Comparison of ENCODE assay signal across 10 mouse cellular contexts in the genomic region with DNA sequence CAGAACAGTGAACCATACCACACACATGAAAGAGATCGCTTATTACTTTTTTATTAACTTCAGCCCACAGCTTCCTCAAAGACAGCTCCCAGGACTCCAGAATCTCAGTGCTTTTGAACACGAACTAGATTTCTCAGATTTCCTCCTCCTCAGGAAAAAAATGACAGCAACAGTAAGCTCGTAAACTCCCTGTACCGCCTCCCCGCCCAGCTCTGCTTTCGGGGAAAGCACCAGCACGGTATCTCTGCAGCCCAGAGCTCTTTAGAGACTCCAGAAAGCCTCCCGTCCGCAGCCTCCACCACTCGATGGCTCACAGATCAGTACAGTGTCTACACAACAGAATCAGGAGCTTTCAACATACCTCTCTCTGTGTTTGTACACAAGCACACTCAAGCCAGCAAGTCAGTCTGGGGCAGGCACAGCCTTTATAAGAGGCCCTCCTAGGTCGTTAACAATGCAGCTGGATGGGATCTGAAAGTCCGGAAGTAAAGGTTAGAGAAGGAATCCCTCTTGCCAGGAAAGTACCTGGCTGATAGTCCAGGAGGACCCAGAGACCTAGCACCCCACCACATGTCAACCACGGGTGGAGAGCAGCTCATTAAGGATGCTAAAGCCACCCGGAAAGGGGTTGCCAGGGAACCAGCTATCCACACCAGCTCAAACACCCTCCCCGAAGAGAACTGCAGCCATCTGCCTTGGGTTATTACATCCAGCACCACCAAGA.
A peak's percentile ranks its signal among the peaks of the same experiment; 100 is the strongest.
DNase-seq lines count a peak whose midpoint lies in the region; ATAC-seq and TF ChIP-seq lines count a peak whose summit lies in the region.
"Had no signal": no experiment of that assay in that cellular context is flagged by ENCODE, and none has a peak within 500 bp of the region (broad histone marks: within the 10 kb centered on the region; RNA-seq: fewer than 3 reads in every experiment).

No protein-coding gene starts in this region.

- H3K9me3 ChIP-seq in midbrain, embryonic 15.5 days: no peaks in the 10 kb centered on the region
- H3K9me3 ChIP-seq in midbrain, postnatal 0 days (ENCODE audit: low read length): 0 out of 2 replicates have a peak, but pooled peaks cover 4% of the 10 kb centered on the region
- no peaks in the 10 kb centered on the region for H3K9me3 ChIP-seq in neural tube, embryonic 15.5 days (replicated peaks)
- H3K9me3 ChIP-seq in forebrain, embryonic 10.5 days: peaks cover 4% of the 10 kb centered on the region; the same call in 1 of the 2 replicates

- TF ChIP-seq CTCF in midbrain, postnatal 0 days (IDR thresholded peaks at IDR 0.05): no peak

- no peaks in the 10 kb centered on the region for H3K27me3 ChIP-seq in midbrain, embryonic 15.5 days (replicated peaks)
- H3K27me3 ChIP-seq in midbrain, postnatal 0 days (ENCODE audit: insufficient read depth, low read length): no peaks in the 10 kb centered on the region
- no peaks in the 10 kb centered on the region for H3K27me3 ChIP-seq in neural tube, embryonic 15.5 days (replicated peaks)
- H3K27me3 ChIP-seq in forebrain, embryonic 10.5 days (ENCODE audit: poor library complexity, severe bottlenecking): no peaks in the 10 kb centered on the region

- no peak for ATAC-seq in midbrain, embryonic 15.5 days (replicated peaks)
- no peak for ATAC-seq in midbrain, postnatal 0 days (ENCODE audit: low FRiP score)
- peak; percentile 38 for ATAC-seq in inflammation-experienced regulatory T-cells, adult 6 months
- ATAC-seq in neural tube, embryonic 15.5 days (ENCODE audit: low FRiP score): no peak

- WGBS in midbrain, embryonic 15.5 days: 65% methylated on average over 15 of the region's 15 CpGs
- WGBS in midbrain, postnatal 0 days: 59% methylated on average over 15 of the region's 15 CpGs
- 41% methylated on average over 15 of the region's 15 CpGs for WGBS in neural tube, embryonic 15.5 days
- 78% methylated on average over 15 of the region's 15 CpGs for WGBS in forebrain, embryonic 10.5 days

- peak; percentile 92 for DNase-seq in heart, adult 11 months
- no peak for DNase-seq in heart, adult 9 months (ENCODE audit: low spot score in 2 of 2)
- no peak for DNase-seq in midbrain, postnatal 0 days (ENCODE audit: low spot score)
- DNase-seq in forebrain, embryonic 10.5 days (ENCODE audit: extremely low spot score, low spot score): no peak
- no peak for DNase-seq in layer of hippocampus, postnatal 14 days (ENCODE audit: low spot score in 2 of 2)
- DNase-seq: cerebellum, adult 11-12 months had no signal

- peak overlapping the region; percentile 4; the same call in 1 of the 2 replicates for H3K27ac ChIP-seq in midbrain, embryonic 15.5 days
- H3K27ac ChIP-seq in midbrain, postnatal 0 days (ENCODE audit: low read depth, low read length): no peak overlapping the region
- H3K27ac ChIP-seq in neural tube, embryonic 15.5 days (replicated peaks): peak overlapping the region; percentile 67
- H3K27ac ChIP-seq in forebrain, embryonic 10.5 days: no peak overlapping the region

- H3K4me1 ChIP-seq in midbrain, embryonic 15.5 days: peaks cover 6% of the 10 kb centered on the region; the same call in 1 of the 2 replicates
- no peaks in the 10 kb centered on the region; the same call in none of the 2 replicates for H3K4me1 ChIP-seq in midbrain, postnatal 0 days (ENCODE audit: insufficient read depth, low read length)
- H3K4me1 ChIP-seq in neural tube, embryonic 15.5 days: peaks cover 33% of the 10 kb centered on the region
- H3K4me1 ChIP-seq in forebrain, embryonic 10.5 days: peaks cover 39% of the 10 kb centered on the region

- H3K4me2 ChIP-seq in midbrain, embryonic 15.5 days: no peak overlapping the region
- no peak overlapping the region for H3K4me2 ChIP-seq in midbrain, postnatal 0 days (ENCODE audit: low read depth, low read length, poor library complexity, severe bottlenecking)
- no peak overlapping the region for H3K4me2 ChIP-seq in neural tube, embryonic 15.5 days

- H3K9ac ChIP-seq in midbrain, embryonic 15.5 days: no peak overlapping the region
- no peak overlapping the region; the same call in 1 of the 2 replicates for H3K9ac ChIP-seq in midbrain, postnatal 0 days (replicated peaks; ENCODE audit: low read length, poor library complexity, severe bottlenecking)
- no peak overlapping the region for H3K9ac ChIP-seq in neural tube, embryonic 15.5 days (replicated peaks)

- no peak overlapping the region for H3K4me3 ChIP-seq in midbrain, embryonic 15.5 days
- no peak overlapping the region for H3K4me3 ChIP-seq in midbrain, postnatal 0 days (ENCODE audit: low read depth, low read length)
- no peak overlapping the region for H3K4me3 ChIP-seq in neural tube, embryonic 15.5 days (replicated peaks)
- H3K4me3 ChIP-seq in forebrain, embryonic 10.5 days: no peak overlapping the region
- H3K4me3 ChIP-seq: myocyte had no signal

- no peaks in the 10 kb centered on the region for H3K36me3 ChIP-seq in midbrain, embryonic 15.5 days (replicated peaks)
- H3K36me3 ChIP-seq in midbrain, postnatal 0 days (ENCODE audit: insufficient read depth, low read length): no peaks in the 10 kb centered on the region
- no peaks in the 10 kb centered on the region for H3K36me3 ChIP-seq in neural tube, embryonic 15.5 days
- no peaks in the 10 kb centered on the region for H3K36me3 ChIP-seq in forebrain, embryonic 10.5 days (replicated peaks)

Comparison
In these comparisons a context has a peak if more than half of its experiments do, and no peak if none do; other contexts are left out.
1. H3K27ac ChIP-seq: peak in midbrain, embryonic 15.5 days (single experiment) and neural tube, embryonic 15.5 days (single experiment); none in midbrain, postnatal 0 days (single experiment) and forebrain, embryonic 10.5 days (single experiment).